Mouse (Mus musculus) ES-CJ7 (cell line): ENCODE results near the gene Tiam1.
A peak's percentile ranks its signal among the peaks of the same experiment; 100 is the strongest.

Experiments
- DNase-seq: peaks from one replicate; pipeline ENCODE4 v3.0.0; 2011; ENCODE audit warnings: low read depth, low spot score

Gene Tiam1

DNA sequence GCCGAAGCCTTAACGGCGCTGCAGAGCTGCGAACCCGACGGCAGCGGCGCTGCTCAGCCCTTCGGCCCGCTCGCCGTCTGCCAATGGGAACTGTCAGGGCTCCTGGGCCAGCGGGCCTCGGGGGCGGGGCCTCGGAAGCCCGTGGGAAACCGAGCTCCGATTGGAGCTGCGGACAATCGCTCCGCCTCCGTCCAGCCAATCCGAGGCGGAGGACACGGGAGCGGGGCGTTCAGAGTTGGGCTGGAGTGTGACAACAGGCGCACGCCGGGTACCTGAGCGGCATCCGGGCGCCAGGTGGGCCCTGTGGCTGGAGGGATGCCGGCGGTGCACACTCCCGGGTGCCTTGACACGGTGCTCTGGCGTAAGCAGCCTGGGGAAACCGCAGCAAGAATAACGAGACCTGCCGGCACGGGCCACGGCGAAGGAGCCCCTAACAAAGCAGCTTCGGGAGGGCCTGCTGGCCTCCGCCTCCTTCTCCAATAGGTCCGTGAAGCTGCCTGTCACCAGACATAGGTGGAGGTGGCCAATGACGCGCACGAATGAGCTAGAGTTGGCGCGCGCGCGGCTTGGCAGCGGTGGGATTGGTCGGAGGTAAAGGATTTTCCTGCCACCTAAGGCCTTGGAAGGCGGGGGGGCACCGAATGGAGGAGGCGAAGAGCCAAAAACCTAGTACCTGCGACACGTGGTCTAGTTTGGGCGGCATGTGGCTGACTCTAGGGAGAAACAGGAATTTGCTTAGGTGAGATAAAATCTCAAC is at the start of gene Tiam1:
Gene Tiam1 (minus strand): TSS at position 10 of the 757 bp plus-strand sequence.
- DNase-seq = peak; percentile 98

DNA sequence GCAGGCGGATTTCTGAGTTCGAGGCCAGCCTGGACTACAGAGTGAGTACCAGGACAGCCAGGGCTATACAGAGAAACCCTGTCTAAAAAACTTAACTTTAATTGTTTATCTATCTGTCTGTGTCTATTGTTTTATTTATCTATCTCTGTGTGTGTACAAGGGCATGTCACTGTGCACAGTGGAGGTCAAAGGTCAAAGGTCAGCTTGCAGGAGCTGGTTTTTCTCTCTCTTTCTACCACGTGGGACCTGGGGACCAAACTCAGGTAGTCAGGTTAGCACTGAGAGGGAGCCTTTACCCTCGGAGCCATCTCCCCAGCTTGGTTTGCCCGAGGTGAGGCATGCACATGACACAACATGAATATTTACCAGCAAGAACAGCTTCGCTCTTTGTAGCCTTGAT is 47.7 kb upstream of the Tiam1 start:
- no peak for DNase-seq

DNA sequence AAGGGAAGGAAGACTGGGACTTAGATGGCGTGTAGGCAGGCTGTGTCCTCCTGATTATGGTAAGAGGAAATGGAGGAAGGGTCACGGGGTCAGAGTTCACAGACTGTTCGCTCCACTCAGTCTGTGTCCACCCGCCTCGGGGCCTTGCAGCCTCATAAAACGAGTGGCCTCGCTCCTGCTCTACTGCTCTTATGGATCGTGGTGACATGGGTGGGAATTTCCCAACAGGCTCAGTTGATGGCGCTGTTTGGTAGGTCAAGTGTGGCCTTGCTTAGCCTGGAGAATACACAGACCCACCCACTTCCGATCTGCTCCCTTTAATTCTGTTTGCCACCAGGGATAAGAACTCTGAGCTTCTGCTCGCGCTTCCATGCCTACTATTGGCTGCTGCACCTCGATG is 43.9 kb upstream of the Tiam1 start:
- DNase-seq = peak; percentile 84

DNA sequence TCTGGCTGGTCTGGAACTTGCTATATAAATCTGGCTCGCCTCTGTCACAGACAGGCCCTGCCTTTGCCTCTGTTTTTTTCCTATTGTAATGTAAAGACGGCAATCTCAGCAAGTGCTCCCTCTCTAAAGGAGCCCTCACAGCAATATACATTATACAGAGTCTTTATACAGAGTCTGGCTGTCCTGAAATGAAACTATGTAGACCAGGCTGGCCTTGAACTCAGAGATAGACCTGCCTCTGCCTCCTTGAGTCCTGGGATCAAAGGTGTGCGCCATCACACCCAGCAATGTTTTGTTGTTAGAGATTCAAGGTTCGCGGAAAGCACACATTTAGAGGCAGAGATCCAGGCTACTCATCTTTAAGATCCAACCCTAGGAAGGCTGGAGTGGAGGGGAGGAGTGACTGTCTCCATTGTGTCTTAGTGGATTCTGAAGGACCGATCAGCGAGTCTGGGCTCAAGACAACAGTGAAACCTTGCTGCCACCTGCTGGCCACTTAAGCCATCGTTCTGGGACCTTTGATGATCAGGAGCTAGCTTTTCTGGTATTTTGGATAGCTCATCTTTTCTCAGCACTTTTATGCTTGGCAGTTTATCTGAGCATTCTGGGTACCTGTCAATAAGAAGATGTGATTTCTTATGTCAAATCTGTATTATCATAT is 42.5 kb upstream of the Tiam1 start:
- DNase-seq = peak; percentile 88

DNA sequence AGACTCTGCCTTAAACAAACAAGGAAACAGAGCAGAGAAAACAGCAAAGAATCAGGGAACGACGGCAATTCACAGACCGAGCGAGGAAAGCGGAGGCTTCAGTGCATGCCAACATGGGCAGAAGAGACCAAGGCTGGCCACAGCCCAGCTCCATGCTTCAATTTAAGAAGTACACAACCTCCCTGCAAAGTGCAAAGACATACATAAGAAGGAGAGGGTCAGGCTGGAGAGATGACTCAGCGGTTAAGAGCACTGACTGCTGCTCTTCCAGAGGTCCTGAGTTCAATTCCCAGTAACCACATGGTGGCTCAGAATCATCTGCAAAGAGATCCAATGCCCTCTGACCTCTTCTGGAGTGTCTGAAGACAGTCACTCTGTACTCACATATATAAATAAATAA is 40.6 kb upstream of the Tiam1 start:
- no peak for DNase-seq

DNA sequence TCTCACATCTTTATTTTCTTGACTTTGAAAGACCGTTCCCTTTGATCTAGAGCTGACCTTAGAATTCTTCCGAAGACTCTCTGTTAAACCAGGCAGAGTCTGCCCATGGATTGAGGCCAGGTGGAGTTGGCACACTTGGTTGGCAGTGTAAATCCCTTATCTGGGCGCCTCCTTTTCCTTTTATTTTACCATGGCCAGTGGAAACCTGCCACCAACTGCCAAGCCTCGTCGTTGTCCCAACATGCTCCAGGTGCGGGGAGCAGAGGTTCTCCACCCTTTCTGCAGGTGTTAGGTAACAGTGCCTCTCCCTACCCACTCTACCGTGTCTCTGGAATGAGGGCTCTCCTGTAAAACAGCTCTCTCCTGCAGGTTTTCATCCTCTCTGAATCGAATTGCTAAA is 38.1 kb upstream of the Tiam1 start:
- no peak for DNase-seq

DNA sequence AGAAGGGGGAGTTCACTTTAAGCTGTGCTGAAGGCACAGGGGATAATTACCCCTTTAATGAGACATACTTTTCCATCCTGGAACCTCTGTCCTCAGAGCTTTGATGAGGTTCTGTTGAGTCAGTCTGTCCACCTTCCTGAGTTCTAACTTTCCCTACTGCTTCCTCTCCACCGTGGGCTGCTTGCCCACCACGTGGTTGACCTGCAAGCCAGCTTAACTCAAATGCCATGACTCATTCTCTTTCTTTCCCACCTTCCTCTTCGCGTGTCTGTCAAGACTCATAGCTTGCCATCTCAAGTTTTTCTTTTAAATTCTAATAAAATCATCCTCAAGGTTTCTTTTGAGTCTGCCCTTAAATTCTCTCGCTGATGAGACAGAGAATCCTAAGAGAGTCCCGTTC is 37.4 kb upstream of the Tiam1 start:
- no peak for DNase-seq

DNA sequence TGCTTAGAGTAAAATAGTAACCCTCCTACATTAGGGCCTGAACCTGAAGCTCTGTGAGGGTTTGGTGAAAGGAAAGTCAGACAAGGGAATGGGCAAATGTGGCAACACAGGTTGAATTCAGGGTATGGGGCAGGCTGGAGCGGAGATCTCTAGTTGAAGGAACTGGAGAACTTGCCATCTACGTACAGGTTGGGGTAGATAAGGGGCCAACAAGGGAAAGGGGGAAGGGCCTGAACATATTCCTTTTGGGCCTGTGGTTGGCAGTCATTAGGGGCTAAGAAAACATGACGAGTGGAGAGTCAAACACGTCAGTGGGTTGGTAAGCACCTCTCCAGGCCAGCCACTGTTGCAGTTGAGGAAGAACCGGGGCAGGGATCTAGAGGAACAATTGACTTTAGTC is 36.3 kb upstream of the Tiam1 start:
- no peak for DNase-seq

DNA sequence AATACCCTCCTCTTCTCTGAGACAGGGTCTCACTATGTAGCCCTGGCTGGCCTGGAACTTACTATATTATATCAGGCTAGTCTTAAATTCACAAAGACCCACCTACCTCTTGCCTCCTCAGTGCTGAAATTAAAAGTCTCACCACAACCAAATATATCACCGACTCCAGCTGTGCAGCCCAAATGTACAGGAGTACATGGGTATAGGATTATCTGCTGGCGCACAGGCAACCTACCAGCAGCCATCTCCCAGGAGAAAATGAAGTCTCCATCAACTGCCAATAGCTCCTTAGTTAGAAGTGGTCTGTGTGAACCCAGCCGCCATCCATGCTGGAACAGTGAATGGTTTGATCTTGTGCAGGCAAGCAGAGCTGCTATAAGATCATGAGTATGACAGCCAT is 34.8 kb upstream of the Tiam1 start:
- DNase-seq = no peak

DNA sequence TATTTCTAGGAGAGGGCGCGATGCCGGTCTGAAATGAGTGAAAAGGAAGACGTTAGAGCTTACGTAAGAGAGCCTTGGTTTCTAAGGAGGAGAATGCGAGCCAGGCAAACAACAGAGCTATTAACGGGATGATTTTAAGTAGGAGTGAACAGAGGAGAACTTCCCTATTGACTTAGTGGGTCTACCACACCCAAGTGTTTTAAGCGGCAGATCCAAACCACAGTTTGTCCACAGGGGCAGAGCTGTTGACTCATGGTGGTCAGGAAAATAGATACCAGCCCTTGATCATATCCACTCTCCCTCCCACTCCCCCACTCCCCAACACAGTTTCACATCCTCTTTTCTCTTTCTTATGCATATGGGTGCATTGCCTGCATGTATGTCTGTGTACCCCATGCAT is 33.9 kb upstream of the Tiam1 start:
- DNase-seq = no peak

DNA sequence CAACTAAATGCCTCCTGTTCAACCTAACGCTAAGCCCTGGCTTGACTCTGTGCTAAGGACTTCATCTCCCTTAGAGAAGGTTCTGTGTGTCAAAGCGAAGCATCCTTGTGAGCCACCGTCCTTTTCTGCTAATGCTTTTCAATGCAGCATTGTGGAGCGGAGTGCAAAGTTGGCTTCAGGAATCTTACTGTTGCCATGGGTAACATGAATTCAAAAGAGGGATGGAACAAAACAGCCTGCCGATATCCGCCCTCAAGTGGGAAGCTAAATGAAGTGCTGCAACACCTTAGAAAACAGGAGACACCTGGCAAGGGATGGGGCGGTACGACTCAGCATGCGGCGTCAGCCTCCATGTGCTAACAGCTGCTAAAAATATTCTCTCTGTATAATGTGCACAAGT is 32.9 kb upstream of the Tiam1 start:
- DNase-seq = peak; percentile 45

DNA sequence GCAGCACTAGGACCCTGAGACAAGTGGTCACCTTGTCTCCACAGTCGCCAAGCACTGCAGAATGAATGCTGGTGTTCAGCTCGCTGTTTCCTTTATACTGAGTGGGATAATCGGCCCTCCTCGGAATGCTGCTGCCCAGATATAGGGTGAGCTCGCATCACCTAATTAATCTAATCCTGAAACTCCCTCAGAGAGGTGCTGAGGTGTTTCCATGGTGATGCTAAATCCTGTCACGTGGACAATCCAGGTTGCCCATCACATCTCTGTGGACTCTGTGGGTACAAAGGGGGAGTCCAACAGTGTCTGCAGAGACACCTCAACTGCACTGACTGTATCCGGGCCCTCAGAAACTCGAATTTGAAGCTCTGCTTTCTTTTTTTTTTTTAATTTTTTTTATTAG is 27.8 kb upstream of the Tiam1 start:
- DNase-seq = no peak

DNA sequence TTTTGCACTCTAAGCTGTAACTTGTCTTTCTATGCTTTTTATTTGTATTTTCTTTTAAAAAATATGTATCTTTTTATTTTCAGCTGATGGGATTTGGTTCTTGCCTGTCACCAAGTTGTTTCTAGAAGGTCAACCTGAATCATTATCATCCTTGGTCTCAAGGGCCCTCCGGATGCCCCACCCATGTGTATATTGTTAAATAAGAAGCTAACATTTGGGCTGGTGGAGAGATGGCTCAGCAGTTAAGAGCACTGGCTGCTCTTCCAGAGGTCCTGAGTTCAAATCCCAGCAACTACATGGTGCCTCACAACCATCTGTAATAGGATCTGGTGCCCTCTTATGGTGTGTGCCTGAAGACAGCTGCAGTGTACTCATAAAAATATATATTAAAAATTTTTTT is 27.1 kb upstream of the Tiam1 start:
- DNase-seq = no peak

DNA sequence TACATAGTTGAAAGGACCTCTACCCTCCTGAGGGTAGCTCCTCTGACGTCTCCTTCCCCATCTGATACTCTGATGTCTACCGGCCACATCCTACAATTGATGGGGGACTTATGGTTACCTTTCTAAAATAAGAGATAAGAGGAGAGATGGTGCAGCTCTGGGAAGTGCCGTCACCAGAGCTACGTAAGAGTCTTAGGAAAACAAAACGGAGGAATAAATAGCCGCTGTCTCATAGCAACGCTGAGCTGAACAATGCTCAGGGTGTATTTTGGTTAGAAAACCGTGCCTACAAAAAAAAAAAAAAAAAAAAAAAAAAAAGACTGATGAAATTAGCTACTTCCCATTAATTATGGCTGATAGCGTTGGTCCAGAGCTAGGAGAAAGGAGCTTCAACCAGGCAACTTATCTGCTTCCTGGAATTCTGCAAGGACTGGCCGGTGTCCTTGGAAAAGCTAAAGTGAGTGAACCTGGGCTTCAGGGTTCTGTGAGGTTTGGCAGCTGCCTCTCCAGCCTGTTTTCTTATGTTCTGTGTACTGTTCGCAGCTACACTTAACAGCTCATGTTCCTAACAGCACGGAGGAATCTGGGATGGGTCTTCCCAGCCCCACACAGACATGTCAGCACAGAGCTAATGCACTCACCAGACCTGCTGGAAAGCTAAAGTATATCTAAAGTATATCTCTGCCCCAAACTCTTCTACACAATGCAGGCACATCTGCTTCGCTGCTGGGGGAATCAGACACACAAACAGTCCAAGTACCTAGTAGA is 26.5 kb upstream of the Tiam1 start:
- no peak for DNase-seq

DNA sequence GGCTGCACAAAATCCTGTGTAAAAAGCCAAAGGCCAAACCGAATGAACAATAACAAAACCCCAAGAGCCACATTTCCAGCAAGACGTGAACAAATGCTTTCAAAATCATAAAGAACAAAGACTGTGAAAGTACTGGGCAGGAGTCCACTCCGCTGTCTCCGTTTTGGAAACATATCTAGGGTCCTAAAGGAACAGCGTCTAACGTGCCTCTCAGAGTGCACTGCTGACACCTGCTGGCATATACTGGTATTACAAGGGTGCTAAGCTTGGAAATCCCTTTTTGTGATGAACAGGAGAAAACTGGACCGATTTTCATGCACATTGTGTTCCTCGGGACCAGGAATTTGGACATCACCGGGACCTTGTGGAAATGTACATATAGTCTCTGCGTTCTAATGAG is 24.1 kb upstream of the Tiam1 start:
- DNase-seq = peak; percentile 87

DNA sequence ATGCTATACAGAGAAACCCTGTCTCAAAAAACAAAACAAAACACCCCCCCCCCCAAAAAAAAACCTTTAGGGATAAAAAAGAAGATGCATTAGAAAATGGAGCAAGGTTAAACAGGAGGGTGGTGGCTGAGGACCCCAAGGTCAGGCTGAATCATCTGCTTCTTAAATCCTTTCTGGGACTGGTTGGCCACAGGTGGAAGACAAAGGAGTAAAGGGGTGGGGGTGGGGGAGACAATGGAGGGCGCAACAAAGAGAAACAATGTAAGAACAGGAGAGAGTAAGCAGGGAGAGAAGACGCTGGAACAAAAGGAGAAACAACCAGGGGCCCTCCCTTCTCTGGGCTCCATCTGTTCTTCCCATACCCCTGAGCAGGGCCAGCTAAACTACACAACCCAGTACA is 21.9 kb upstream of the Tiam1 start:
- DNase-seq = peak; percentile 90

DNA sequence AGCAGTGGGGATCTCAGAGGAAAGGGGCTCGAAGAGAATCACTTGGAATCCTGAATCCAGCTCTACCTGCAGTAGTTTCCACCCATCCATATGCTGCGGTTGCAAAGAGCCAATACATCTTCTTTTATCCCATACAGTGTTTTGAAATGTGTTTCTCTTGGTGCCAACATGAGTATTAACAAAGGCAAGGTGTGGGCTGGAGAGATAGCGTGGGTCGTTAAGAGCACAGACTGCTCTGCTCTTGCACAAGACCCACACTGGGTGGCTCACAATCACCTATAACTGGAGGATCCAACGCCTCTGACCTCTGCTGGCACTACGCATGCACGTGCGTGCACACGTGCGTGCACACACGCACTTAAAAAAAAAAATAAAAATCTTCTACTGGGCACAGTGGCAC is 21.4 kb upstream of the Tiam1 start:
- DNase-seq = no peak

DNA sequence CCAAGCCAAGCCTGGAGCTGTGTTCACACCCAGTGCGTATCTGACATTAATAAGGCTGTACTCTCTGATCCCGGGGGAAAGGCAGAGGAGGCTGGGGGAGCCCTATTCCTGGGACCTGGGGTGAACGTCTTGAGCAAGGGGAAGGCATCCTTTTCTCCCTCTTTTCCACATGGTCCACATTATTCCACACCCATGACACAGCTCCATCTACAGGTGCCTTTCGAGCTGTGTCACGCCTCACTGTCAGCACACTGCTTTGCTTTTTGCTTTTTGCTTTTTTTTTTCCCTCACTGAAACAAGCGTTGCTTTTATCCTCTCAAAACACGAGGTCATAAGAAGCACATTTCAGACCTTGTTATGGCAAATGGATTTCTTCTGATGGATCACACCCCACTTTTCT is 11.5 kb upstream of the Tiam1 start:
- no peak for DNase-seq

DNA sequence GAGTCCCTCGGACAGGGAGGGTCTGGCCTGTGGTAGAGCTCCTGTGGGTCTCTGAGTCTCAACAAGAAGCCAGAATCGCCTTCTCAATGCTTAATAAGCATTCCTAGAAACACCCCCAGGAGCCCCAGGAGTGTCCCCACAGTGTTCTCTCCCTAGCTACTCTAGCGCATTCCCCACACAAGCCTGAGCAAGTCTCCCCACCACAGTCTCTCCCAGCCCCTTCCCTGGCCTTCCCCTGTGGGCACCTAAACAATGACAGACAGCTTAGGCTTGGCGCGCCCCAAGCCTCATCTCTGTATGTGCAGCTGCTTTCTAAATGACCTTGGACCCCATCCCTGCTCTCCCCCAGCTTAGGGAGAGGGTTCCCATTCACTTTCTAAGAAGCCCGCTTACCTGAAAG is 7.3 kb upstream of the Tiam1 start:
- DNase-seq = no peak

DNA sequence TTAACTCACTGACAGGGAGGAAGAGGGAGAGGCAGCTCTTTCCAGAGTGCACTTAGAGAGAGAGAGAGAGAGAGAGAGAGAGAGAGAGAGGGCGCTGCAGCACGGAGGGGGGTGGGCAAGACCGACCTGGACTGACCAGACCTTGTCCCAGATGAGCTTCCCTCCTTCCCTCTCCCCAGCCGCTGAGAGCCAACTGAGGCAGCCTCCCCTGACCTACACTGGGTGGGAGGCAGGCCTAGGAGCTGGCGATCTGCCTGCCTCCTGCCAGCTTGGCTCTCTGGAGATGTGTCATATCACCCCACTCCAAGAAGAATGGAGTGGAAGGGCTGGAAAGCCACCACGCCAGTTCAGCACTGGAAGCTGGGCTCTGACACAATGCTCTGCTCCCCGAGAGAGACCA is 6.6 kb upstream of the Tiam1 start:
- no peak for DNase-seq

DNA sequence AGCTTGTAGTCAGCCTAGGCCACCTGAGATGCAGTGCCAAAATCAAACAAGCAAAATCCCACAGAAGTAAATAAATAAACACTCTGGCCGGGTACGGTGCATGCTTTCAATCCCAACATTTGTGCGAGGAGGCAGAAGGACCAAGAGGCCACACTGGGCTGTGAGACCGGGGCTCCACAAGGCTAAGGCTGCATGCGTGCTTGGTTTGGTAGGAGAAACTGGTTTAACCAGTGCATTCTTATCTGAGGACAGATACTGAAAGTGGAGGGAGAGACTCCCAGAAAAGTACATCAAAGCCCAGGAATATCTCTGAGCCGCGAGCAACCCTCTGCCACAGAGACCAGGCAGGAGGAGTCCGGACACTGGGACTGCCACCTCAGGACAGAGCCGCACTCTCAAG is 5.8 kb upstream of the Tiam1 start:
- DNase-seq = no peak

DNA sequence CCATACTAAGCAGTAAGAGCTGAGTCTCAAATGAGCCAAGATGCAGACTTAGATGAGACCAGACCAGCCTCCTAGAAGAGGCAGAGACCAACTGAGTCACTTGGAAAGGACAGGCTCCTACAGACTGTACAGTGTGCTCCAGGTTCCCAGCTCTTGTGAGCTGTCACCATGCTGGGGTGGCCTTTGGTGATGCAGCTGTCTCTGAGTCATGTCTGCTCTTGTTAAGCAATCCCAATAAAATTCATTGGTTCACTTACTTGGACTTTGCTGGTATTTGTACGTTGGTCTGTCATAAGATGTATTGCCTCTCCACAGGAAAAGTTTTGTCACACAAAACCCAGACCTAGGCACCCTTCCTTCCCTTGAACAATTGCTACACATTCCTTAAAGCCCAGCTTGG is 1.7 kb upstream of the Tiam1 start:
- no peak for DNase-seq

DNA sequence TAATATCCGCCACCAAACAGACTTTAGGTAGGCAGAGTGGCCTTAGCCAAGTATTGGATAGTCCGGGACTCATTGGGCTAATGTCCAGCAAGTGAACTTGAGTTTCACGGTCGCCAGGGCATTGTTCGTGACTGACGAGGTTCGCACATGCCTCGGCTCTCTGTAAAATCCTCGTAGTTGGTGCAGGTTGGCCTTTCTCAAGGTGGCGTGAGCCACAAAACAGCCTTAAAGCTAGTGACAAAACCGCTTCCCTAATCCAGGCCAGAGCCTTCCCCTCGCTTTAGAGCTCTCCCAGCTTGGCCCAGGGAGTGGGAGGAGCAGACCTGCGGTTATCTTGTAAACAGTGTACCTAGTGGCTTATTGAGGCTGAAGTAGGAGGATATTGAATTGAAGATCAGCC is 972 bp upstream of the Tiam1 start:
- peak; percentile 27 for DNase-seq
